Mouse (Mus musculus) mature B cell (primary cell): ENCODE data around the gene Syn3.
"Not testable (repeated sequence)": the region's sequence is repeated elsewhere in the genome, so short reads cannot be mapped to it uniquely, and the experiment has no call there.

Source experiments
- in situ Hi-C: fragments of 300-500 bp; cut with MboI; formaldehyde crosslinking; loops from 2 replicates; pipeline ENCODE4 v1.14.3; 2019

Syn3 gene

DNA sequence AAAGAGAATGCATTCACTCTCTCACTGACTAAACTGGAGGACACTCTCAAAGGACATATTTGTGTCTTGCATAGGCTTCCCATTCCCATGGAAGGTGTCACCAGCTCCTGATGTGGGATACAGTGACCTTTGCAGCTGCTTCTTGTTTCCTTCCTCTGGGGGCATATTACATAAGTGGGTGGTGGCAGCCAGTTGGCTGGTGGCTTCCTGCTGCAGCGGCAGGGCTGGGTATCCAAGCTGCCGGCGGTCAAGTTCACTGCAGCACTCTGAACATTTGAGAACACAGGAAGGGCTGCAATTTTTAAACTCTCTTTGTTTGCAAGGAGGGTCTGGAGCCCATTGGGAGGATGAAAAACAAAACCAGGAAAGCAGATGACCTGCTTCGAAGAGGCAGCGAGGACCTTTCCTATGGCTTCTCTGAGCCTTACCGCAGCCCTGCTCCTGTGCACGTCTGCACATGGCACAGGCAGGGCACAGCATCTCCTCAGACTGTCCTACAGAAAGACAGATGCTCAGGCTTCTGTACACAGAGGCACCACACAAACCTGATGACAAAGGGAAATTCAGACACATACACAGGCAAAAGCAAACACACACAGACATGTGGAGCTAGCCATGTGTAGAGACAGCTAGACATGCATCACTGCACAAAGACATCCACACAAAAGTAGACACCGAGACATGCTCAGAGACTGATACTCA is 340.3 kb downstream of the Syn3 start:
- in situ Hi-C loops: no loop called here

DNA sequence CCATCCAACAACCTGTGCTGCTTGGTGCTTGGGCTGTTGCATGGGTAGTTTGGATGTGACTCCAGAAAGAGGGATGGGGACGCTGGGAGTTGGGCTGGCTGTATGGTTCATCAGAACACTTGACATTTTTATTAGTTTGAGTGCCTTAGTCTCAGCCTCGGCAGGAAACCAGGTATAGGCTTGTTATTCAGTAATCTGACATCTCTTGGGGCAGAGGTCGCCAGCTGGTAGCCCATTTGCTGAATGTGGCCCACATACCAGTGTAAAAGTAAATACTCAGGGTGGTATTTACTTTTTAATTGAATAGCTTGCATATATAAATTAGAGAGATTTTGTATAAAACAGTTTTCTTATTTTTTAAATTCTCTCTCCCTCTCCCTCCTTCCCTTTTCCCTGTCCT is 343.4 kb downstream of the Syn3 start:
- in situ Hi-C loops: no loop called here

DNA sequence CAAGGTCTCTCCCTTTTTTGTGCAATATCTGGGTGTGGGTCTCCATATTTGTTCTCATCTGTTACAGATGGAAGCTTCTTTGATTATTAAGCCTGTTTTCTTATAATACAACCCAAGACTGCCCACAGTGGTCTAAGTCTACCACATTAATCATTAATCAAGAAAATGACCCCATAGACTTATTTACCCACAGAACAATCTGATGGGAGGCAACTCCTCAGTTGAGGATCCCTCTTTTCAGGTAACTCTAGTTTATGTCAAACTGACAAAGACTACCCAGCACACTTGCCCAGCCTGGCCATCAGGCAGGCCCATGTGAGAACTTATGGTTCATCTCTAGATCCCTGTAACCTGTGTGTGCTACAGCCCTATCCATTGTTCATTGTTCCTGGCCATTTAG is 345.5 kb downstream of the Syn3 start:
- in situ Hi-C loops: no loop called here

DNA sequence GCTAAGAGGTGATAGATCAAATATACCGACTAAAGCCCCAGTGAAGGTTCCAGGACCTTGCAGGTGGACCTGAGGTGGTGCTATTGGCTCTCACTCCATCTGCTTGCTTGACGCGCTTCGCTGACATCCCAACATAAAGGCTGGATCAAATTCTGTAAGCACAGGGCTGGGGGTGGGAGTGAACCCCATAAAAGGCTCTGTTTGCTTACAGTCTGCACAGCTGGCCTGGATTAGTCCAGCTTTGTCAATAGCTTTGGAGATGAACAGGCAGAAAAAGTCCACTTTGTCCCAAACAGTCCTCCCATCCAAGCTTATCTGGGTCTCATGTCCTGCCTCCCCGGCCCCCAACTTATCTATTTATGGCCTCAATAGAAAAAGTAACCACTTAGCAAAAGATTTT is 347.3 kb downstream of the Syn3 start:
- in situ Hi-C loops: no loop called here

DNA sequence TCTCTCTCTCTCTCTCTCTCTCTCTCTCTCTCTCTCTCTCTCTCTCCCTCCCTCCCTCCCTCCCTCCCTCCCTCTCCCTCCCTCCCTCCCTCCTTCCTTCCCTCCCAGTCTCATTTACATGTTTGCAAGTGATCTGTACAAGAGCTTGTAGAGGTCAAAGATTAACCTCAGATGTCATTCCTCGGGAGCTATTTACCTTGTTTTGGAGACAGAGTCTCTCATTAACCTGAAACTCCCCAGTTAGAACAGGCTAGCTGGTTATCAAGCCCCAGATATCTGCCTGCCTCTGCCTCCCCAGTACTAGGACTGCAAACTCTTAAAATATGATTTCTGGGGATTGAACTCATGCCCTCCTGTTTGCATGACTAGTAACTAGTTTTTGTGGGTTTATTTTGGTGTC is 348.6 kb downstream of the Syn3 start:
- in situ Hi-C loops: no loop called here

DNA sequence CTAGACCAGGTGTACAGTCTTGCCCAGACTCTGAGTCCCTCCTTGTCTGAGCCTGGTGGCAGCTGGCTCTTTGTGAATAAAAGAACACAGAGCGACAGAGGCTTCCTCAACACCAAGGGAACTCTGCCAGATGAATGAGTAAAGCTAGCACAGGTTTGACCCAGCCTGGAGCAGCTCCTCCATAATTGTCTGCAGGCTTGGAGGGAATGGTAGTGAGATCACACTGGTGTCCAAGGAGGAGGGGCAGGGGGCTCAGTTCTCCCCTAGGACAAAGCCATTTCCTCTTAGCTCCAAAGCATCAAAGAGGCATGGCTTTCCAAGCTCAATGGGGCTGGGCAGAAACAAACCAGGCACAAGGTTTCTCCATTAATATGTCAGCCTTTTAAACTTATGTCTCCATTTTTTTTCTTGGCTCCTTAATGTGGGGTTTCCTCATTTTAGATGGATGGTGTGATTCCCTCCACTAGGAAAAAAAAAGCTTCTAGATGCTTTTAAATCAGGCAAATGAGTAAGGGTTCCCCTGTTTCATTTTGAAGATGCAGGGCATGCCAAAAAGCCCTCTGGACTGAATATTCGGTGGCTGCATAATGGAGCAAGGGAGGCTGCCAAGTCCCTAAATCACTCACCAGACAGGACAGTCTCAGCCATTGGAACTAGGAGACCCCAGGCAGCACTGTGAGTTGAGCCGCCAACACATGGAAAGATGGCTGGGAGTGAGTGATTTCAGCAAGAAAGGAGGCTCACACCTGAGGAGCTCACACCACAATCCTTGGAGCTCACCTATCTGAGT is 349.5 kb downstream of the Syn3 start:
- in situ Hi-C loops: no loop called here

DNA sequence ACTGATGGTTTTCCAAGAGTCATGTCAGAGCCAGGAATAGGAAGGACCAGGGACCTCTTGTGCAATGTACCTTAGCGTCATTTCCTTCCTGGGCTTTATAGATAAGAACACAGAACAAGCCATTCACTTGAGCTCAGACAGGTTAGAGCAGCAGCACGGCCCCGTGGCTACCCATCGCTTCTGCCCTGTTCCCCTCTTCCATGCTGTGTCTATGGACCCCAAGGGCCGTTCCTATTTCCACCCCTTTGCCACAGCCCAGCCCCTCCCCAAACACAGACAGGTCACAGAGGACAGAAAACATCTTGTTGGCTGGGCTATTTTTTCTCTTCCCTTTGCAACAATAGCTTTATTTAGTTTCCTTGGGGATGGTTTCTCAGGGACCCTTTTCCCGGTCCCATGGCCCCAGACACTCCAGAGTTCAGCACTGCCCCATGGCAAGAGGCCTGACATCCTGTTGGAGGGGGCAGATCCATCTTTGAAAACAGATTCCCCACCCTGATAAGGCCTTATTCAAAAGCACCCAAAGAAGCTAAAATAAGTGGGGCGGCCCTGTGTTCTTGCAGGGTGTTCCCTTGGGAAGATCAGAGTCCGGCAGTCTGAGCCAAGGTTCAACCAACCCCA is 359.5 kb downstream of the Syn3 start:
- in situ Hi-C loops: no loop called here

DNA sequence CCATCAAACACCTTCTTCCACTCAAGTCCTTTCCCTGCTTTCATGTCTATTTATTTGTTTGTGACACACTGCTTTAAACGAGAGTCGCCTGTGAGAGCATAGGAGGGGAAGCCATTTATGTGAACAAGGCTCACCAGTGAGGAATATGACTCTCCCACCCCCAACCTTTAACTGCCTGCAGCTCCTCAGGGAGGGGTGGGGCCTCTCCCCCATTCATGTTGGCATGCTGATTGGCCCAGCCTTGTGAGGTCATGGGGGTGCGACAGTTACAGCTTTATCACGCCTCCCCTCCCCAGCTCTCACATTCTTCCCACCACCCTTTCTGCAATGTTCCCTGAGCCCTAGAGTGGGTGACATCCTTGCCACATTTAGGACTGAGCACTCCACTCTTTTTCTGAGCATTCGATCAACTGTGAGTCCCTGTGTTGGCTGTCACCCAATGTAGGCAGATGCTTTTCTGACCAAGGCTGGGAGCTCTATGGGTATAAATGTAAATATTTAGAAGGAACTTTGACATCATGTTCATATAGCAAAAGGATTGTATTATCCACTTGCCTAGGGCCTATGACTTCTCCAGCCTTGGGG is 361.0 kb downstream of the Syn3 start:
- in situ Hi-C loops: no loop called here

DNA sequence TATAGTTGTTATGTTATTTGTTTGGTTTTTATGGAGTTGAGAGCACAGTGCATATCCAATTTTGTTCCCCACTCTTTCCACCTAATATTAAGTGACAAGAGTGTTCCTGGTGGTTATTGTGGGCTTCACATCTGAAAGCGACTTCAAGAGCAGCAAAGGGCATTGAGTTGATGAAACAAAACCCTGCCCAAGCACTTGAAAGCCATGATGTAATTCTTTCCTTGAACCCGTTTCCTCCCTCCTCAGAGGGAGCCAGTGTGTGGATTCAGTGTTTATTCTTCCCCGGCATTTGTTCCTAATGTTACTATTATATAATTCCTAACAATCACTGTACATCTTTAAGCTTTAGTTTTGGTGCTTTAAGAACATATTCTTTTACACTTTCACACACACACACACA is 361.6 kb downstream of the Syn3 start:
- in situ Hi-C loops: no loop called here

DNA sequence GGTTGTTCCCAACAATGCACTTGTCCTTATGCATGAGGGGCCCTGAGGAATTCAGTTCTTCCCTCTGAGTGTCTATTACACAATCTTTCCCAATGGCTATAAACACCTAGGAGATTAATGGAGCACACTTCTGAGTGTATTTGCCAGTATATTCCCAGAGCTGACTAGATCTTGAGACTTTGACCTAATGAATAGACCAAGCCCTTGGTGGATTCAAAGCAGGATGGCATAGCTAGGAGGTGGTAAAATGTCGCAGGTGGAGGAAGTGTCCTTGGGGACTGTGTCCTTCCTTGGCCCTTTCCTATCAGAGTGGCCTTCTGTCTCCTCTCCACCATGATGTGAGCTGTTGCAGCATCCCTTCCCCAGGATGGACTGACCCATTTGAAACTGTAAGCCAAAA is 362.4 kb downstream of the Syn3 start:
- in situ Hi-C loops: no loop called here

DNA sequence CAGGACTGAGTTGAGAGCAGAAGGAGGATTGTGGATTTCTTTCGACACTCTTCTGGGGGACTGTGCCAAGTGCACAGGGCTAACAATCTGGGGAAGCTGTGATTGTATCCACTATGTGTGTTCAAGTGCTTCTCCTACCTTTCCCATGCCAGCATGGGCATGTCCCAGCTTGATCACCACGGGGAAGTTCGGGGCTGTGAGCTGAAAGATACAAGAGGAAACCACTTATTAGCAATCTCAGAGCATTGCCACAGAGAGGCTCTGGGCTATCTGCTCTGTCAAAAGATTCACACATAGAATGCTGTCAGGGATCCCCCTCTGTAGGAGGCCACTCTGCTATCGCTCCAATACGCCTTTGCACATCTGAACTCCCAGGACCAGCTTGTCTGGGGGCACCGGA is 363.8 kb downstream of the Syn3 start:
- in situ Hi-C loops: no loop called here

DNA sequence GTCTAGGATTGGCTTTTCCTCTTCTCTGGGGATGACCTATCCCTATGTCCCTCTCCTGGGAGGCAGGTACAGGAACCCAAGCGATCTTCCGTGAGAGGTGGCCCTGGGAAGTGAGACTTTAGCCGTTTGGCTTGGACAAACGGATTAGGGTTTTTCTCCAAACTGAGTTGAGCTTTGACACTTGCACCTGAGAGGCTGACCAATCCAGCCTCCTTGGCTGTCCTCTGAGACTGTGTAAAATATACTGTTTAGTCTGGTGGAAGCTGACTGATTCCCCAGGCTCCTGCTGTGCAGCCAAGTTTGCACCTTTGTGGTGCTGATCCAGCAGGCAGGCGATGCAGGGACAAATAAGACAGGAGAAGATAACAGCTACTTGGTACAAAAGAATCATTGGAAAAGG is 364.4 kb downstream of the Syn3 start:
- in situ Hi-C loops: no loop called here

DNA sequence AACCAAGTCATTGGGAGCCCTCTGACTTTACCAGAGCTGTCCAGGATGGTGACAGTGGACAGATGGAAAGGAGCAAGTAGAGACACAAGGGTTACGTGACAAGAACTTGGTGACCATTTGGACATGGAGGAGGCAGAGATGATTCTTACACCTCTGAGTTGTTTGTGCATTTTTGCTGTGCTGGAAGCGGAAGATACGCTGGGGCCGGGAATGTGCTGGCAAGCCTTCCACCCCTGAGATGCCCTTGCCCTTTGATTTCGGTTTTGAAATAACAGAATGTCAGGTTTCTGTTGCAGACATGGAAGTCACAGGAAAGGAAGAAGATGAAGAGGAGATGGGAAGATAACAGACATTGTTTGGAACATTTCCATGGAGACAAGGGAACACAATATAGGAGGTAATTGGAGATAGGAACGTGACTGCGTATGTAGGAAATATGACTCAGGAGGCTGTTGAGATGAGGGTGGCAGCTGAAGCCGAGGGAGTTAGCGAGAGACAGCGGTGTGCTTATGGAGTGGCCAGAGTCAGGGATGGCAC is 366.2 kb downstream of the Syn3 start:
- in situ Hi-C loops: no loop called here

DNA sequence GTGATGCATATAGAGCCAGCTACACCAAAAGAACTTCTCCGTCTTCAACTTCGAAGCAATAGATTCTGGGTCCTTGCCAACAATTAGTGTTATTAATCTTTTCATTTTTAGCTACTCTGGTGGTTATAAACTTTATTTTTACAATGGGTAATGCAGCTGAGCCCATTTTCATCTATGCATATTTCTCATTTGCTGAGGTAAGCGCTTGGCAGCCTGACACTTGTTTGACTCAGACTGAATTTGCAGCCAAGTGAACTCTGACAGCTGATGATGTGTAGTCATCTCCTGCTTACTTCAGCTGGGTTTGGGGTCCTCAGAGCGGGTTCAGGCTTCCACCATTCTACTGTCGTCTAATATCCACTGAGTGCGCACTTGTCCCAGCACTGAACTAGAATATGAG is 369.6 kb downstream of the Syn3 start:
- in situ Hi-C loops: no loop called here

DNA sequence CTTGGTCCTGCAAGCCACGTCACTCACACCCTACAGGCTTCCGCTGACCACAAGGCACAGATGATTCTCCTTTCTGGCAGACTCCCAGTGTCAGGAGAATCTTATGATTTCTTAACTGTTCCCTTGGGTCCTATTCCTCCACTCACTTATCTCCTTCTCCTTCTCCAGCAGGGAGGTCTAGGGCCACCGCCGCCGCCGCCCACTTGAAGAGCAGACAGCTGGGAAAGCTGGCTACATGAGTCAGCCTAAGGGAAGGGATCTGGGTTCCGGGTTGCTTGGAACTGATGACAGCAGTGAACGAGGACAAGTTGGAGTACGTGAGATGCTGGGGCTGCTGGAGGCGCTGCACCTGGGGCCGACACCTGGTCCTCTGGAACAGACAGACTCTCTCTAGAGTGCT is 372.2 kb downstream of the Syn3 start:
- in situ Hi-C loops: no loop called here

DNA sequence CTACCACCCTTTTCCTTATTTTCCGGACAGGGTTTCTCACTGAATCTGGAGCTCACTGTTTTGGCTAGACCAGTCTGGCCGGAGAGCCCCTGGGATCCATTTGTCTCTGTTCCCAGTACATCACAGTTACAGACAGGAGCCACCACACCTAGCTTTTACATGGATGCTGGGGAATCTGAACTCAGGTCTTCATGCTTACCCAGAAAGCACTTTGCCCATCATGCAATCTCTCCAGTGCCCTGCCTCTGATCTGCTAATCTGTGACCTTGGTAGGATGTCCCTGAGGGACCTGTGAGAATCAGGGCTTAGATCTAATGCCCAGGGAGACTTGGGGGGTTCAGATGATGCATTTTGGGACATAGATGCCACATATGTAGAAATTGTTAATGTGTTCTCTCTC is 373.3 kb downstream of the Syn3 start:
- in situ Hi-C loops: no loop called here

DNA sequence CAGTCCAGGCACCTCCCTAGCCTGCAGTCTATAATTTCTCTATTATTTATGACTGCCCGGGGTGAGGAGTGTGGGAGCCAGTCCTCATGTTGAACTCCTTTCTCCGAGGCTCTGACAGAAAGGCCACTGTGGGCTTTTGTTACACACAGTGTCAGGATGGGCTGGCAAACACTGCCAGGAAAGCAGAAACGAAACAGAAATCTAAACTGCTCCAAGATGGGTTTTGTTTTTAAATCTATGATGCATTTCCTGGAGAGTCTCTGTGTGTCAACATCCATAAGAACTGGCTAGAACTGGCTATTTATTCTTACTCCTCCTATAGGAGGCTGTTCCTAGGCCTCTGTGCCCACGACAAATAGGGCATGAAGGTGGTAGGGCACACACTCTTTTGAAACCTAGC is 374.6 kb downstream of the Syn3 start:
- in situ Hi-C loops: no loop called here

DNA sequence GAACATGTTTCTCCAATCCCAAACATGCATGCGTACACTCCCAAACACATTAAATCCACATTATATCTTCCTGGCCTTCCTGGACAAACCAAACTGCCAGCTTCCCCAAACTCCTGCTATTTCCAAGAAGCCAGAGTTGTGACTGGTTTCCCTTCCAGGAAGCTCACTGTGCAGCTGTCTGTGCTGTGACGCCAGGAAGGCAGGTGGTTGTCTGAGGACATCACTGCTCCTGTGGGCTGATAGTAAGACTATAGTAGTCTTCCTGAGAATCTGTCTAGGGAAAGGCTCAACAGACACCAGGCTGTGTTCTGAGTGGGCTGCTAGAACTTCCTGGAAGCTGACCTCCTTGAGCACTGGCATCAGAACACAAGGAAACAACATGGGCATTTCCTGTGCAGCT is 375.5 kb downstream of the Syn3 start:
- in situ Hi-C loops: no loop called here

DNA sequence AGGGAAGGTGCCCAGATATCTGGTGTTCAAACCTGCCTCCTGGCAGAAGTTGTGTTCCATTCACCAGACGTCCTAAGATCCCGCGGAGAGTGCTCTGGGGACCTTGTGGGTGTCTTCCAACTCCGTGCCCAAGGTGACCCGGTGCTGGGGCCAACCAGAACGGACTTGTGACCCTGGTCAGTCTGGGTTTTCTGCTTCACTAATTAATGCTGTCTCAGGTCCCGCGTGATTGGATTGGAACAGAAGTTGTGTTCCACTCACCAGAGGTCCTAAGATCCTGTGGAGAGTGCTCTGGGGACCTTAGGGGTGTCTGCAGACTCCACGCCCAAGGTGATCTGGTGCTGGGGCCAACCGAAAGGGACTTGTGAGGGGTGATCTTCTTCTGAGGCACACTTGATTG is 376.2 kb downstream of the Syn3 start:
- in situ Hi-C loops: not testable (repeated sequence)

DNA sequence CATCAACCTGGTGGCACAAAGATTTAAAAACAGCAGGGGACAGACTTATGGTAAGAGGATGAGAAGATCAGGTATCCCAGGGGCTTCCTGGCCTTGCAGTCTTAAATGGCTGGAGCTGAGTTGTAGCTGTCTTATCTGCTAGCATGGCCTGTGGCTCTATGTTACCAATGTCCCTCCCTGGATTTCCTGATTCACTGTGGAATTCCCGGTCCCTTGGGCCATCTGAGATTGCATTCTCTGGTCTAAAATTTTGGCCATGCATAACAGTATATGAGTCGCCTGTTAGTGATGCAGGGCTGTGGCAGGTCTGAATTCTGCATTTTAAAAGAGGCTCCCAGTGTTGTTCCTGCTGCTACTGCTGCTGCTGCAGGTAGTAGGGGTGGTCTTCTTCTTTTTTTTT is 382.4 kb downstream of the Syn3 start:
- in situ Hi-C loops: no loop called here

DNA sequence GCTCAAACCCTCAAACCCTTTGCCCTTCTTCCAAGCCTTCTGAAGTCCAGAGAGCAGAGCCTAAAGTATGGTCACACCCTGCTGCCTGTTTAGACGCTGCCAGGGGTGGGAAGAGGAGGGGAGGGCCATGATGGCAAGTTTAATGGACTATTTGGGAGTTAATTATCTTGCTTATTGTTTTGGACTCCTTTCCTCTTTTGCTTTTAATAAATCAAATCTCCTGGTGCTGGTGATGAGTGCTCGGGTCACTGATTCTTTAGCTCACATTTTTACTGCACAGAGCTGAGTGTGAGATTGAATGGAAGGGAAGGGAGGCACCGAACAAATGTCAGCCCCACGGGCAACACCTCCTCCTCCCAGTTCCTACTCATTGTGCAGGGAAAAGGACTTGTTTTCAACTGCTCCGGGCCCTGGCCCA is 384.3 kb downstream of the Syn3 start:
- in situ Hi-C loops: no loop called here

DNA sequence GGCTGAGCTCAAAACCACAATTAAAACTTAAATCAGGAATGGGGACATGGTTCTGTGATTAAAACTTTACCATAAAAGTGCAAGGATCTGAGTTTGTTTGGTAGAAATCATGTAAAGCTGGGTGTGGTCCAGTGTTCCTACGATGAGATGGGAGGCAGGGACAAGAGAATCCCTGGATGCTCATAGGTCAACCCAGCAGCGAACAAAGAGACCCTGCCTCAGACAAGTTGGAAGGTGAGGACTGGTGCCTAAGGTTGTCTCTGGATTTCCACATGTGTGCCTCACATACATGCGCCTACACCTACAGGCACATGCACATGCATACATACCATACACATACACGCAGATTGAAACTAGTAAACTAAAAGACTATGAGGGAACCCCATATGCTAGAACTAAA is 389.9 kb downstream of the Syn3 start:
- in situ Hi-C loops: no loop called here

DNA sequence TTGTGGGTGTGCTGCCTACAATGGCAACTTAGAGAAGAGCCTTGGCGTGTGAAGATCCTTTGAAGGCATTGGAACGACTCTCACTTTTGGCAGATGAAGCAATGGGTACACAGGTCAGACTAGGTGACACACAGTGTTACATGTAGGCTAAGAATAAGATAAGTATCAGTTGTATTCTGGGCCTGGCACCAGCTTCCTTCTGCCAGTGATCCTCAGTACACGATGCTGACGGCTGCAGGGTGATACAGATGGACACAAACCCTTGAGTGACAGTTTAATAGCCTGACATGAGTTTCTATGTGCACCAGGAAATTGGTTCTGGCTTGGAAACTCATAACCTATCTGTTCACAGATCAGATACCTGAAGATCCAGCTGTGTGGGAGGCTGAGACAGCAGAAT is 391.0 kb downstream of the Syn3 start:
- in situ Hi-C loops: no loop called here
